Mouse (Mus musculus): ENCODE data around the gene Olfr111.
"Not testable (repeated sequence)": the region's sequence is repeated elsewhere in the genome, so short reads cannot be mapped to it uniquely, and the experiment has no call there.

Gene Olfr111

GRCm38 (mm10) chr17:37507730-37508129, at the start of gene Olfr111:
Olfr111 (plus strand) TSS chr17:37508030.
- in situ Hi-C loops (cut with MboI, MseI), result loop anchor here (25.0 kb wide), 1 partner anchor 1105 kb away; no protein-coding TSS in a partner anchor

GRCm38 (mm10) chr17:37458616-37459015, 49.2 kb upstream of the Olfr111 start, which contains the start of gene Olfr109:
Olfr109 (plus strand) TSS chr17:37458916.
- in situ Hi-C loops (cut with MboI, MseI), result loop anchor here (5.0 kb wide), 1 partner anchor 51 kb away; no protein-coding TSS in a partner anchor

GRCm38 (mm10) chr17:37483452-37483851, 24.4 kb upstream of the Olfr111 start, which contains the start of gene H2-M2:
H2-M2 (minus strand) TSS chr17:37483552.
- in situ Hi-C loops (cut with MboI, MseI), result no loop called here

GRCm38 (mm10) chr17:37491930-37492518, 15.8 kb upstream of the Olfr111 start, which contains the start of gene Olfr110:
Olfr110 (plus strand) TSS chr17:37492468.
- in situ Hi-C loops (cut with MboI, MseI), result no loop called here

GRCm38 (mm10) chr17:37524612-37525011, 16.8 kb downstream of the Olfr111 start:
- in situ Hi-C loops (cut with MboI, MseI), result loop anchor here (25.0 kb wide), 1 partner anchor 1088 kb away; no protein-coding TSS in a partner anchor

GRCm38 (mm10) chr17:37525427-37525826, 17.6 kb downstream of the Olfr111 start:
- in situ Hi-C loops (cut with MboI, MseI), result not testable (repeated sequence)

- in situ Hi-C loops (cut with MboI, MseI), result no loop called here
Observed at GRCm38 (mm10) chr17:37535173-37535572, 27.3 kb downstream of the Olfr111 start.

GRCm38 (mm10) chr17:37538416-37538815, 30.6 kb downstream of the Olfr111 start:
- in situ Hi-C loops (cut with MboI, MseI), result not testable (repeated sequence)

GRCm38 (mm10) chr17:37541454-37542119, 33.8 kb downstream of the Olfr111 start:
- in situ Hi-C loops (cut with MboI, MseI), result no loop called here

- in situ Hi-C loops (cut with MboI, MseI), result no loop called here
Observed at GRCm38 (mm10) chr17:37543800-37544435, 36.1 kb downstream of the Olfr111 start.

GRCm38 (mm10) chr17:37558913-37559615, 51.2 kb downstream of the Olfr111 start:
- in situ Hi-C loops (cut with MboI, MseI), result no loop called here

GRCm38 (mm10) chr17:37569351-37569750, 61.5 kb downstream of the Olfr111 start, which contains the start of gene Olfr112:
Olfr112 (minus strand) TSS chr17:37569451.
- in situ Hi-C loops (cut with MboI, MseI), result no loop called here

- in situ Hi-C loops (cut with MboI, MseI), result no loop called here
Observed at GRCm38 (mm10) chr17:37577563-37577962, 69.7 kb downstream of the Olfr111 start, which contains the start of gene Olfr113. Olfr113 (minus strand) TSS chr17:37577663.
